Mouse (Mus musculus) thymus, adult 2 months (tissue): Measurements from ENCODE around the gene Ubtd2. TPM values are rescaled to one million over a fixed set of nuclear protein-coding genes. Genes with fewer than 3 reads are reported as not detected.

ENCODE experiments used
- DNase-seq: peaks from one replicate; pipeline ENCODE4 v3.0.0; 2021
- H3K27ac ChIP-seq: fragments of 200-500 bp; 2 replicates; pipeline ENCODE4 v1.5.1; 2012; ENCODE audit warnings: low read length, control low read depth; ENCODE audit not compliant: control insufficient read depth, insufficient read depth
- H3K27me3 ChIP-seq: fragments of 200-500 bp; 2 replicates; pipeline ENCODE4 v1.6.1; 2012; ENCODE audit warnings: mild to moderate bottlenecking, low read length, moderate library complexity, mixed read lengths; ENCODE audit not compliant: control insufficient read depth, insufficient read depth
- H3K36me3 ChIP-seq: fragments of 200-500 bp; 2 replicates; pipeline ENCODE4 v1.6.1; 2012; ENCODE audit warnings: mild to moderate bottlenecking, low read length, moderate library complexity; ENCODE audit not compliant: control insufficient read depth, insufficient read depth
- H3K4me1 ChIP-seq: fragments of 200-500 bp; replicated peaks from 2 replicates; pipeline ENCODE4 v1.6.1; 2012; ENCODE audit warnings: low read length; ENCODE audit not compliant: control insufficient read depth, insufficient read depth
- H3K4me3 ChIP-seq: fragments of 200-500 bp; 2 replicates; pipeline ENCODE4 v1.5.1; 2012; ENCODE audit warnings: mild to moderate bottlenecking, low read length, control low read depth, moderate library complexity; ENCODE audit not compliant: control insufficient read depth, insufficient read depth
- CTCF ChIP-seq: fragments of 200-500 bp; IDR thresholded peaks from 2 replicates; pipeline ENCODE4 v1.5.1; 2012; ENCODE audit warnings: mild to moderate bottlenecking, control low read depth, low read length, moderate library complexity, borderline replicate concordance; ENCODE audit not compliant: control insufficient read depth, poor library complexity, insufficient read depth; ENCODE audit errors: extremely low read depth
- POLR2A ChIP-seq: fragments of 200-500 bp; IDR thresholded peaks from 2 replicates; pipeline ENCODE4 v1.6.1; 2012; ENCODE audit warnings: mild to moderate bottlenecking, low read length, control low read depth, moderate library complexity; ENCODE audit not compliant: control insufficient read depth, poor library complexity, insufficient read depth; ENCODE audit errors: extremely low read depth
- WGBS: fragments of 180-500 bp; shearing (Covaris S2); methylation state at CpG from one replicate; pipeline ENCODE4 v1.1.7; 2018; 5-methylcytosine and 5-hydroxymethylcytosine counted together
- polyA plus RNA-seq: library from polyadenylated mRNA; depleted of rRNA; stranded (reverse); fragments of >200 nt; gene quantifications from 2 replicates; pipeline ENCODE4 v1.2.3, GENCODE M21; 2012

Gene Ubtd2
- polyA plus RNA-seq, 1 experiment, result 9.1 TPM

DNA sequence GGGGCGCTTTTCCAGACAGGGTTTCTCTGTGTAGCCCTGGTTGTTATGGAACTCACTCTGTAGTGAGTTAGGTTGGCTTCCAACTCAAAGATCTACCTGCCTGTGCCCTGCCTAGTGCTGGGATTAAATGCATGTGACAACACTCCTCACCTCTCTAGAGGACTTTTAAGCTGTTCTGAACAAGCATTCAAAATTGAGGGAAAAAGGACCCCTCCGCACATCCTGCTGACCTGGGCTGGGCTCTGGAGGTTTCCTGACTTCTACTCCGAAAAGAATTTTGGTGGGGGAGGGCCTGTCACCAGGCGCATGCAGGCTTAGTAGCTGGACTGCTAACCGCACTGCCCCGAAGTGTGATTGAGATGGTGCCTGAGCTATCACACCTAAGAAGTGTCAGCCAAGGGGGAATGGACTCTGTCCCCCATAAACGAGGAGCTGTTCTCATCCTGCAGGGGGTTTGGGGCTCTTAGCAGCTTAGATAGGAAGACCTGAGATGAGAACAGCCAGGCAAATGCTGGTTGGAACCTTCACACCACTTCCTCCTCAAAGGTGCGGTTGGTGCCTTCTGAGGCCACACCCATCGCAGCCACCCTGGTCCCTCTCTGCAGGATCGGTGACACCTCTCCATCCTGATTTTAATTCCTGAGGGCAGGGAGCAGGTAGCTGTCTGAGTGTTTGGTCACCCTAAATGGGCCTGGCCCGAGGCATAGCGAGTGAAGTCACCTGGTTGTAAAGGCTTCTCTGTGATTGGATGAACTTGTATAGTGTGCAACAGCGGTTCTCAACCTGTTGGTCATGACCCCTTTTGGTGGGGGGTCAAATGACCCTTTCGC is 98.4 kb downstream of the Ubtd2 start:
- peak; percentile 49 for DNase-seq
- TF ChIP-seq POLR2A (no peak), CTCF (no peak)
- H3K27me3 ChIP-seq, result no peaks in the 10 kb centered on the region
- H3K27ac ChIP-seq, result peak overlapping the region; percentile 50
- no peak overlapping the region for H3K4me3 ChIP-seq
- 31% methylated on average over 14 of the region's 14 CpGs for WGBS
- H3K4me1 ChIP-seq, result peaks cover 56% of the 10 kb centered on the region
- no peaks in the 10 kb centered on the region for H3K36me3 ChIP-seq

DNA sequence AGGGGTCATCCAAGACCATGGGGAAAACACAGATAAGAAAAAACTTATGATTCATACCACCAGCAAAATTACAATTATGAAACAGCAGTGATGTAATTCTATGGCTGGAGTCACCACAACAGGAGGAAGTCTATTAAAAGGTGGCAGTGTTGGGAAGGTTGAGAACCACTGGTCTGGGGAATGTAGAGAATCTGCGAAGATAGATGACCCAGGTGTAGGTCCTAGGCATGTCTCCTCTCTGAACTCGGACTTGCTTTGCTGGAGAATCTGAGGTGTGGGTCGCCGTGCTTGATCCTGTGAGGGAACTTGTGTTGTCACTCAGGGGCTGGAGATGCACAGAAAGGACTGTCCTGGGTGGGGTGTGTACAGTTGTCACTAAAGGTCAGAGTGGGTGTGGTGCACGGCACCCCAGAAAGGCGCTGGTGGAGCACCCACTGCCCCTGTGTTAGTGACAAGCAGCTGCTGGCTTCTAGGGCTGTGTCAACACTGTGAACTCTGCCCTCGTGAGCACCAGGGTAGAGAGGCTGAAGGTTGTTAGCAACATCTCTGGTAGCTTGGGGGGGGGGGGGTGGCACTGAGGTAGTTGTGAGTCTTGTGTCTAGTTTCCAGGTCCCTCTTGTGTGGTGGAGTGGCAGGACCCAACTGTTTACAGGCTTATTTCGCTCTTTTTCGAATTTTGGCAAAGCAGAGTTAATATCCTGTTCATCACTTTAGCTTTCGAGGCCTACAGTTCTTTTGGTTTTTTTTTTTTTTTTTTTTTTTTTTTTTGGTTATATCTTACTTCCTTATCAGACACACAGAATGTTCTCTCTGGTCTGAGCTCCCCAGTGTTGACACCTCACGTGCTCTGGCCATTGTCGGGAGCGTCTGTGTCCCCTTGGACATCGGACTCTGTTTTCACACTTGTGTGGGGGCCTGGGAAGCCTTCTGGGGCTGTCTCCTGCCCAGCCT is 99.2 kb downstream of the Ubtd2 start:
- no peak for DNase-seq
- Histone ChIP-seq H3K36me3 (no peaks in the 10 kb centered on the region), H3K27ac (peak overlapping the region; percentile 77), H3K27me3 (no peaks in the 10 kb centered on the region), H3K4me1 (peaks cover 61% of the 10 kb centered on the region), H3K4me3 (no peak overlapping the region)
- TF ChIP-seq POLR2A (no peak), CTCF (no peak)
- WGBS, result 36% methylated on average over 14 of the region's 14 CpGs

DNA sequence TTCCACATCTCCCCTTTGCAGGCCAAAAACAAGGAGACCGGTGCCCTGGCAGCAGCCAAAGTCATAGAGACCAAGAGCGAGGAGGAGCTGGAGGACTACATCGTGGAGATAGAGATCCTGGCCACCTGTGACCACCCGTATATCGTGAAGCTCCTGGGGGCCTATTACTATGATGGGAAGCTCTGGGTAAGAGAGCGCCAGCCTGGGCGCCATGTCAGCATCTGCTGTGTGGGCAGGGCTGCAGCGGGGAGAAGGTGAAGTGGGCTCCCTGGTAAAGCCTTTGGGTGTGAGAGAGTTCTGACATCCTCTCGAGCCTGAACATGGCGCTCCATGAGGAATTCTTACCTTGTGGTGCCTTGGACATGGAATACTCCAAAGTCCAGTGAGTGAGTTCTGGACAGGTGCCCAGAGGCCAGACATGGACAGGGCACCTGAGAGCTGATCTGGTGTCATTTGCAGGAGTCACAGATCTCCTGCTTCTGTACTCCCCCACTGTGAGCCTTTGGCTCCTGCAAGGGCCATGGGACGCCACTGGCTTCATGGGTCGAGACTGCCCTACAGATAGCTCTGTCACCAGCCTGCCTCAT is 100.0 kb downstream of the Ubtd2 start:
- H3K4me3 ChIP-seq, result no peak overlapping the region
- TF ChIP-seq POLR2A (no peak), CTCF (no peak)
- peaks cover 60% of the 10 kb centered on the region for H3K4me1 ChIP-seq
- WGBS, result 75% methylated on average over 12 of the region's 12 CpGs
- H3K27ac ChIP-seq, result peak overlapping the region; percentile 8; the same call in 1 of the 2 replicates
- H3K27me3 ChIP-seq, result no peaks in the 10 kb centered on the region
- DNase-seq, result no peak
- no peaks in the 10 kb centered on the region for H3K36me3 ChIP-seq

DNA sequence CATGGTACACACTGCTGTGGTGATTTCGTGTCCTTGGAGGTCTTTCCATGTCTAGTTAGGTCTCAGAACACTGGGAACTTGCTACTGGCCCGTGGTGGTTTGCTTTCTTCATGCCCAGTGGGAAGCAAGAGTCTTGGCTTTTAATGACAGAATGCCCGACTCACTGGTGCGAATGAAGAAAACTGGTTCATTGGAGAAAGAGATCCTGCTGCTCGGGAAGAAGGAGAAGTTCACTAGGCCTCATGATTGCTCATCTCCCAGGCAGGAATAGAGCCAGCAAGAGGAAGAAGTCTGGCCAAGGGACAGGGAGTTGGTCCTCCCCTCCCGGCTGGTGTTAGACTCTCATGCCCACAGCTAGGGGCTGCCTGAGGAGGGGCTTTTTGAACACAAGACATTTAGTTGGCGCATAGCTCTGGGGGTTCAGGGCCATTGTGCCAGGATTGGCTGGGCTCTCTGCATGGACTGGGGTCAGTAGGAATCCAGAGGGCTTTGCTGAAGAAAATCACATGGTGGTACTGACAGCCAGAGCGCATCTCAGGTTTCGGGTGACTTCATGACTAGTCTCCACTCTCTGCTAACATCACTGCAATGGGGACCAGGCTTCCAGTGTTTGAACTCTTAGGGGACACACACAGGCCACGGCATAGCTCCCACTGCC is 101.3 kb downstream of the Ubtd2 start:
- Histone ChIP-seq H3K27me3 (no peaks in the 10 kb centered on the region), H3K4me3 (no peak overlapping the region), H3K27ac (no peak overlapping the region), H3K4me1 (peaks cover 52% of the 10 kb centered on the region), H3K36me3 (no peaks in the 10 kb centered on the region)
- DNase-seq, result no peak
- no peak for TF ChIP-seq POLR2A
- TF ChIP-seq CTCF, result no peak
- 95% methylated on average over 10 of the region's 10 CpGs for WGBS

DNA sequence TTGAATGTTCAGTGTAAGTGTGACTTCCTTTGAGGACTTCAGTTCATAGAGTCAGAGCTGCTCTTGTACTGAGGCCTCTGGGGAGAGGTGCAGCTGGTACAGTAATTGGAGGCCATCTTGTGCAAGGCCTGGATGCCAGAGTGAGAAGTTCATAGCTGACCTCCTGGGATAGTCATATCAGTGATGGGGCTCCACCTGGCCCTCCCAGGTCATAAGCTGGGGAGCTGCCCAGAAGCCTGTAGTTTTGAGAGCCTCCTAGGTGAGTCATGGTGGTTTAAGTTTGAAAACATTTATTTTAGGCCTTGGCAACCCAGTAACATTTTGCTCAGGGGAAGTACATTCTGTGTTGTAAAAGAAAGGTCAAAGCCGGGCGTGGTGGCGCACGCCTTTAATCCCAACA is 102.9 kb downstream of the Ubtd2 start:
- no peaks in the 10 kb centered on the region for H3K36me3 ChIP-seq
- no peak overlapping the region for H3K27ac ChIP-seq
- peaks cover 51% of the 10 kb centered on the region for H3K4me1 ChIP-seq
- no peaks in the 10 kb centered on the region for H3K27me3 ChIP-seq
- H3K4me3 ChIP-seq, result no peak overlapping the region
- no peak for DNase-seq
- TF ChIP-seq POLR2A (no peak), CTCF (no peak)
- 65% methylated on average over 4 of the region's 4 CpGs for WGBS

DNA sequence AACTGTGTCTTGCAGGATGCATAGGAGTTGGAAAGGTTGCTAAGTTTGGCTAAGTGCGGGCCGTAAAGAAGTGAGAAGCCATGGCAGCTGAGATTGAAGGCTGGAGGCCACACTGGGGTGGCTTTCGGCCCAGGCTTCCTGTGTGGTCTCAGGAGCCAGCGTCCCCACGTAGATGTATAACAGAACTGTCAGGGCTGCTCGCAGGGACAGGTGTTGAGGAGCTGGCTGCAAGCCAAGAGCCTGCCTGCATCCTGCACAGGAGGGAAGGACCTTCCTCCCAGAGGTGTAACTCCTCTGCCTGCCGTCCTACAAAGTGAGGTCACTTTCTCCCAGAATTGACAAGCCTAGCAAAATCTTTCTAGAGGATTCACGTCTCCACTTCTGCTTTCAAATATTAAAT is 103.5 kb downstream of the Ubtd2 start:
- H3K4me1 ChIP-seq, result peaks cover 44% of the 10 kb centered on the region
- H3K4me3 ChIP-seq, result no peak overlapping the region
- peak; percentile 51 for DNase-seq
- WGBS, result 6% methylated on average over 8 of the region's 8 CpGs
- TF ChIP-seq CTCF, result no peak
- no peak for TF ChIP-seq POLR2A
- no peak overlapping the region for H3K27ac ChIP-seq
- no peaks in the 10 kb centered on the region for H3K36me3 ChIP-seq
- H3K27me3 ChIP-seq, result no peaks in the 10 kb centered on the region
